Mouse (Mus musculus): ENCODE measurements around the gene Gpr19.

Gpr19 gene

DNA sequence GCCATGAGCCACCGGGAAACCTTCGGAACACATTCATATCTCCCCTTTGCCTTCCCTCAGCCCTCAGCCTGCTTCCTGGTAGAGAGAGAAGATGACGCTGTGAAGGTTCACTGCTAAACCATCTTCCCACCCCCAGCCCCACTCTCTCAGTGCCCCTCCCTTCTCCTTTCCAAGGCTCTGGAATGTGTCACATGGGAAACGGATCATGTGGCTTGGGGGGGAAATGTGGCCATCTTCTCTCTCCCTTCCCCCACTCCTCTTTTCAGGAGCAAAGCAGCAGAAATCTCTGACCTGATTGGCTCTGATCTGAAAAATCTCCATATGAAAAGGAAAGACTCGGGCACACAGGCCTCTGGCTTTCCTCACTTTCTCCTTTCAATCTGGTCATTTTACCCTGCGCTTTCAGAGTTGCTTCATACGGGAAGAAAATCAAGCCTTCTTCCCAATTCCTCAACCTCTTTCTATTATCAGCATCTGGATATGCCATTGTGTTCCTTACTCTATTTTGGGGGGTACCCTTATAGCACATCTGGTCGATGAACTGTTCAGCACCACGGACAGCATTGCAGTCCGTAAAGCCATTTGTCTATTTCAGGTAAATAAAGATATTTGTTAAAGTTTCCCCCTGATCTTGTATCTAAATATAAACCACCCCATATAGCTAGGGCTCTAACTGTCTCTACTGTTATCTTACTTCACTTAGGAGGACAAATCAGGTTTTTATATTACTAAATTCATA, 10.5 kb downstream of the Gpr19 start:
- no peak for DNase-seq (ENCODE audit: low spot score in 2 of 2)

DNA sequence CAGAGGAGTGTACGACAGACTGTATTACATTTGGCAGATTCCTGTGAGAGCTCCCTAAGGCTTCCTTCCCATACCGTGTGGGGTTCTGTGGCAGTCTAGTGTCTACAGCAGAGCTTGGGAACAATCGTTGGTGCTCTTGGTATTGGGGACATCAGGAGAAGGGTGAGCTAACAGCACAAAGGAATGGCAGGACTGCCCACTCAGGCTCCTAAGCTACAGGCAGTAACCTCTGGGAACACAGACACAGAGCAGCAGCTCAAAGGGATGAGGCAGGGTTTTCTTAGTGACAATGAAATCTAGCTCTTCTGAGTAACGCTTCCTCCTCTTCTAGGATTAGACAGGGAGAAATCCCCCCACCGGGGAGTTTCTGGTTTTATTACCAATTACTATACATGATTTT, 11.4 kb downstream of the Gpr19 start:
- DNase-seq (ENCODE audit: low spot score in 2 of 2) = no peak

DNA sequence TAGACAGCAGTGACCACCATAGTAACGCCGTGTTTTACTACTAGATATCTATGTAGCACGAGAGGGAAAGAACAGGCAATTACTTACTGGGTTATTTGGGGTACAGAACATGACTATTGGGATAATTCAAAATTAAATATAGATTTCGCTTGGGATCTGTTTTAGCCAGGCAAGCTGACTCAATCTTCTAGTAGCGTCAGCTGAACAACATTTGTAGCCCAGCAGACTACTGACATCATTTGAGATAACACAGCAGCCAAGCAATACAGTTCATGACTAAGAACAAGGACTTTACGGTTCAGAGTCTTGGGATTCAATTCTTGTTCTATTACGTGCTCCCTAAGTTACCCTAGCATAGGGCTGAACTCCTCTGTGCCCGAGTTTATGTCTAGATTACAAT, 11.9 kb downstream of the Gpr19 start:
- DNase-seq (ENCODE audit: low spot score in 2 of 2) = no peak

DNA sequence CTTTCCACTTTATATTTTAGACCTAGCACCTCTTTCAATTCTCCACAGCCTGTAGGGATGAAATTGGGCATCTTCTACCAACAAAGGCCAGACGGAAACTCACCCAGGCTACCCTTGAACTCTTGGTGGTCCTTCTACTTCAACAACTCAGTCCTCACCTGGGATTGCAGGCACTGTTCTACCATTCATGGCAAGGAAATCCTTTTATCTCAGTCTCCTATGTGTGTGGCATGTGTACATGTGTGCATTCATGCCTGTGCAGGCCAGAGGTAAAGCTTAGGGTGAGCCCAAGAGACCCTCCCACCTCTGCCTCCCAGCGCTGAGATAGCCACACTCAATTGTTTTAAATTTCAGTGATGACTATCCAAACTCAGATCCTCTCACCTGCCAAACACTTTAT, 12.9 kb downstream of the Gpr19 start:
- DNase-seq (ENCODE audit: low spot score in 2 of 2) = no peak

GRCm38 (mm10) chr6:134883661-134884060, 14.7 kb downstream of the Gpr19 start:
- no peak for DNase-seq (ENCODE audit: low spot score in 2 of 2)

DNA sequence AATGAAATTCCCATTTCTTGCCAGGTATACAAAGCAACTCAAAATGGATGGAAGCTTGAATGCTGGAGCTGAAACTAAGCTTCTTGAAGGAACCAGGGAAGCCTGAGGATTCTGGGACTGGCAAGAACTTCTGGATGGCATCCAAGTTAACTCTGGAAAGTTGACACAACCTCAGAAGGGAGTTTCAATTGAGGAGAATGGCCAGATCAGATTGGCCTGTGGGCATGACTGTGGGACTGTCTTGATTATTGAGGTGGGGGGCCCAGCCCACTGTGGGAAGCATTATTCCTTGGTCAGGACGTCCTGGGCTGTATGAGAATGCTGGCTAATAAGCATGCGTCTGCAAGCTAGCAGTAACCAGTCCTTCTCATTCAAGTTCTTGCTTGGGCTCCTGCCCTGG, 18.3 kb downstream of the Gpr19 start:
- no peak for DNase-seq (ENCODE audit: low spot score in 2 of 2)

DNA sequence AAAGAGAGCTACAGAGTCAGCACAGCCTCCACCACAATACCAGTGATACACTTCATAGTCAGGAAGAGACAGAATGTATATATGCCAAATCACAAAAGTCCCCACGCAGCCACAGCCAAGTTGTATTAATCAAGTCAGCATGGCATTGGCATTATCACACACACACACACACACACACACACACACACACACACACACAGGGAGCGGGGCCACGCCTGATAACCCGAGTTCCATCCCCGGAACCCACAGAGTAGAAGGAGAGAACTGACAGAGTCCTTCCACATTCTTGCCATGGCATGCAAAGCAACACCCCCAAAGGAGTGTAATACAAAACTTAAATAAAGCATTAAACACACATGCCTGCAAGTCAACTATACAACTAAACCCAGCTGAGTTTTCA, 18.8 kb downstream of the Gpr19 start:
- no peak for DNase-seq (ENCODE audit: low spot score in 2 of 2)

DNA sequence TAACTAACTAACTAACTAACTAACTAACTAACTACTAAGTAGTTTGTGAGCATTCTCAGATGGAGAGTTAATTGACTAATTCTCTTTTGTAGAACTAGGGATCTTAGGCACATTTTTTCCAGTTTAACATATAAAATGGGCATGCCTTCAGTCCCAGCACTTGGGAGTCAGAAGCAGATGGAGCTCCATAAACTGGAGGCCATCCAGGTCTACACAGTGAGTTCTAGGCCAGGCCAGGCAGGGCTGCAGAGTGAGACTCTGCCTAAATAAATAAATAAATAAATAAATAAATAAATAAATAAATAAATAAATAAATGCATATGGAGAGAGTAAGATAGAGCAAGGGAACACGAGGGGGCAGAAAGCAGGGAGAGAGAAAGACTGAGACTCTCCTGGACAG, 20.5 kb downstream of the Gpr19 start:
- no peak for DNase-seq (ENCODE audit: low spot score in 2 of 2)

DNA sequence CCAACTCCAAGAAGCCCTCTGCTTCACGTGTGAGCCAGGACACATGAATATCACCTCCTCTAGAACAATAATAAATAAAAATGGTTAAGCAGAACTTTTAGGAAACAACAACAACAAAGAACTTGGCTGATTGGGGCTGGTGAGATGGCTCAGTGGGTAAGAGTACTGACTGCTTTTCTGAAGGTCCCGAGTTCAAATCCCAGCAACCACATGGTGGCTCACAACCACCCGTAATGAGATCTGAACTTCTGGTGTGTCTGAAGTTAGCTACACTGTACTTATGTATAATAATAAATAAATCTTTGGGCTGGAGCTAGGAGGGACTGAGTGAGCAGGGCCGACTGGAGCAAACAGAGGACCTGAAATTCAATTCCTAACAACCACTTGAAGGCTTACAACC, 21.1 kb downstream of the Gpr19 start:
- DNase-seq (ENCODE audit: low spot score in 2 of 2) = no peak

GRCm38 (mm10) chr6:134876795-134877194, 21.6 kb downstream of the Gpr19 start:
- DNase-seq (ENCODE audit: low spot score in 2 of 2) = no peak

GRCm38 (mm10) chr6:134873018-134873417, 25.4 kb downstream of the Gpr19 start:
- no peak for DNase-seq (ENCODE audit: low spot score in 2 of 2)

GRCm38 (mm10) chr6:134872236-134872635, 26.1 kb downstream of the Gpr19 start:
- no peak for DNase-seq (ENCODE audit: low spot score in 2 of 2)

GRCm38 (mm10) chr6:134870887-134871286, 27.5 kb downstream of the Gpr19 start:
- DNase-seq (ENCODE audit: low spot score in 2 of 2) = no peak

DNA sequence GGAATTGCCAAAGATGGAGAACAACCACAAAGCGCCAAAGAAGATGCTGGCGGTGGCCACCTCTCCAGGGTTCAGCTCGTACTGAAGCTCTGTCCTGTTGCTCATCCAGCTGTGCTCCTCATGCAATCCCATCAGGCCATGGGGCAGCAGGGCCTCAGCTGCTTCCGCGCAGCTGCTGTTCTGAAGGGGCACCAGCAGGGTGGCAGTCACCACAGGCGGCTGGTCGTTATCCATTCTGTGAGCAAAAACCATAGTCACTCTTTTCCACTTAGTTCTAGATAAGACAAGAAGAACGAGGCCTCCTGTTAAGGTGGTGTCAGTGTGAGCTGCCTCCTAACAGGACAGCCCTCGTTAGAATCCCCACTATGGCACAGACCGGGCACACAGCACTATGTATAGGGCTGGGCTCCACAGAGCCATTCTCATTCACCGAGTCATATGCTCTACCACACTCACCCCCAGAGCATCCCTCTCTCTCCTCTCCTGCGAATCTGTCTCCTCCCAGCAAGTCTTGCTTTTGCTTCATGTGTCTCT, 28.1 kb downstream of the Gpr19 start:
- DNase-seq (ENCODE audit: low spot score in 2 of 2) = no peak

DNA sequence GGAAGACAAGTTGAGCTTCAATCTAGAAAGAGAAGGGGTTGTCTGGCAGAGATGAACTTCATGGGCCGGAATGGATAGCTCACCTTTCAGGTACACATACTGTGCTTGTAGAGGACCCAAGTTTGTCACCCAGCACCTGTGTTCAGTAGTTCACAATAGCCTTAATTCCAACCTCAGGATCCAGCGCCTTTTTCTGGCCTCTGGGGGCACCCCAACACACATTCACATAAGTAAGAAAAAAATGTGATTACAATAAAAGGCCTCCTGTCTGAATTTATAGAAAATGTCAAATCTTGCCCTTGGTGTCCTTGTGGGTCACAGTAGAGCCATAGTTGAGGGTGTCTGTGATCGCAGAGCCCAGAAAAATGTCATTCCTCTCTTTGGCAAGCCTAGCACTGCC, 31.1 kb downstream of the Gpr19 start:
- DNase-seq (ENCODE audit: low spot score in 2 of 2) = no peak

GRCm38 (mm10) chr6:134866113-134866512, 32.3 kb downstream of the Gpr19 start:
- no peak for DNase-seq (ENCODE audit: low spot score in 2 of 2)

DNA sequence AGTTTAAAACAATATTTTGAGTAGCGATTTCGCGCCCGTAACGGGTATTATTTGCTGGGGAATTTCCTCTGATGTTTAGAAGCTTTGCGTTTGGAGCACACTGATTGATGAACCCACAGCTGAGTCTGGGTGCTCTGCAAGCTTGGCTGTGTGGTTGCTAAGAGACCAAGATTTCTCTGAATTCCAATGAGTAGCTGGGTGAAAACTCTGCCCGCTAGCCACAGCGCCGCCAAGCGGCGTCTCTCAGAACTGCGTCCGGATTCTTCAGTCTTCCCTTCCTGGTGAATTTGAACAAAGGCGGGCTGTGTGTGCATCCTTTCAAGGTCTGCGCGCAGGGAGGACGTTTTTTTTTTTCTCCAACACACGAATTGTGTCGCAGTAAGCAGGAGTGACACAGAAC, 35.2 kb downstream of the Gpr19 start:
- peak; percentile 75 to 88 for DNase-seq (ENCODE audit: low spot score in 2 of 2)

GRCm38 (mm10) chr6:134862671-134863104, 35.7 kb downstream of the Gpr19 start:
- DNase-seq (ENCODE audit: low spot score in 2 of 2) = peak in 1 of 2 experiments; percentile 9

DNA sequence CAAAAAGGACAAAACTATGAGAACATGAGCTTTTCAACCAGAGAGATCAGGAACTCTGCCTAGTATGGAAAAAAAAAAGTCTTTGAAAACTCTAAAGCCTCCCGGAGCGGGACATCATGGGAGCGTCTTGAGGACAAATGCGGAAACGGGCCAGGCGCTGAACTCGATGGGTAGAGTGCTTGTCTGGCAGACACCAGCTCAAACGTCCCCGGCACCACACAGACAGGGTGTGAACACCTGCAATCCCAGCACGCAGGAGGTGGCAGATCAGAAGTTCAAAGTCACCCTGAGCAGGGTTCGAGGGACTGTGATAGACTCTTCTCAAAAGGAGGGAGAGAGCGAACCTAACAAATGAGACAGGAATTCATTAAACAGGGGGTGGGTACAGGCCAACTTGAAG, 37.0 kb downstream of the Gpr19 start:
- no peak for DNase-seq (ENCODE audit: low spot score in 2 of 2)

DNA sequence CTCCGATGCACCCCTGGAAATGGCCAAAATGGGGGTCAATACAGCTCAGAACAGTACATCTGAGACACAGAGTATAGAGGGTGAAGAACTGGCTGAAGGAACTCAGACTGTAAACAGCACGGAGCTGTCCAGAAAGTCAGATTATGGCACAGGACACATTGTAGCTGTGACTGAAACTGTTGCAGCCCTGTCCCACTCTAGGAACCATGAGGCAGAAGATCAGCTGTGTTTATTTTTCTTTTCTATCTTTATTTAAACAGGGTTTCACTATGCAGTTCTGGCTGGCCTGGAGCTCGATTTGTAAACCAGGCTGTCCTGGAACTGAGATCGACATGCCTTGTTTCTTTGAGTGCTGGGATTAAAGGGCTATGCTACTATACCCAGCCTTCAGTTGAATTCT, 38.1 kb downstream of the Gpr19 start:
- no peak for DNase-seq (ENCODE audit: low spot score in 2 of 2)

GRCm38 (mm10) chr6:134859021-134859420, 39.4 kb downstream of the Gpr19 start:
- no peak for DNase-seq (ENCODE audit: low spot score in 2 of 2)

DNA sequence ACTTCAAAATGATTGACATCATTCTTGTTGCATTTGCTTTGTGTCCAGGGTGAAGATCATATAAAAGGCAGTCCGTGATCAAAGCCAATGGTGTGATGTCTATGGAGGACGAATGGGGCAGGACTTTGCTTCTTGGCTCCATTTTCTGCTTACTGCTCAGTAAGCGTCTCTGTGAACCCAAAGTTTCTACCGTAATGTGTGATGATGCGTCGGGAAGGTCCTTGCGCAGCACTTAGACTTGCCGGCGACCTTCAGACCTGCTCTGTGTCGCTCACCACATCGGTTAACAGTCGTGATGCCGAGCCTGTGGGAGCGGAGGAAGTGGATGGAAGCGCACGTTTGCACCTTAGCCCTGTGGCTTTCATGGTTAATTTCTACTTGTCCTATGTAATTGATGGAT, 42.5 kb downstream of the Gpr19 start:
- DNase-seq (ENCODE audit: low spot score in 2 of 2) = no peak

DNA sequence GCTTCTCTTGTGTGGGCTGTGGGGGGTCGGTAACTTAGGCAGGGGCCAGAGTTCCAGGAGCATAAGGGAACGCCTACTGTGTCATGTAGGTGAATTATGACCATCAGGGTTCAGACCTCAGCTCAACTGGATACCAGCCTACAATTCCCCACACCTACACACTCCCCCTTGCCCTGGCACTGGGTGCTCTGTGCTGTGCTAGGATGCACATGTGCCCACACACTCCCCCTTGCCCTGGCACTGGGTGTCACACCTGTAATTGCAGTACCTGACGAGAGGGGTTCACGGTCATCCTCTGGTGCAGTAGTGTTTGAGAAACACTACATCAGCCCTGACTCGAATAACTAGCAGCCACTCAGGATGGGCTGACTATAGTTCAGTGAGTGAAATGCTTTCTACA, 43.6 kb downstream of the Gpr19 start:
- no peak for DNase-seq (ENCODE audit: low spot score in 2 of 2)

GRCm38 (mm10) chr6:134849985-134850384, 48.4 kb downstream of the Gpr19 start:
- no peak for DNase-seq (ENCODE audit: low spot score in 2 of 2)

Data from heart, adult 9 months (tissue).